Mouse (Mus musculus) 416B (cell line): ENCODE data around the gene Zfp141.

ENCODE experiments used
- DNase-seq: peaks from one replicate; pipeline ENCODE4 v3.0.0; 2011; ENCODE audit warnings: low read depth

The Zfp141 gene

DNA sequence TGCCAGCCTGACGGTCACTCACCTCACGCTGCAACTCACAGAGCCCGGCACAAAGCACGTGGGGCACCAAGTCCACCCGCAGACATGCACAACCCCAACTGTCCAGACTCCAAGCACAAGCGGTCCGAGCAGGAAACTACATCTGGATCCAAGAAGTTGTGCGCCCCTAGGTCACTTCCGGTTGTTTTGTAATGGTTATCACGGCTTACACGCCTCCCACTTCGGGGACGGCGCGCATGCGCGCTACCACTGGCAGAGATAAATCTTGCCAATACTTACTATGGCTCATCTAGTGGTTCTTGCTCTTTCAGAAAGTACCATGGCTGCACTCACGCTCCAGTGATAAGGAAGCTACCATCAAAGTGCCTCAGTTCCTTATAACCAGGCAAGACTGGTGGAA lies at the start of gene Zfp141:
Gene Zfp141 (minus strand): TSS at position 153 of the 400 bp plus-strand sequence.
- peak; percentile 95 for DNase-seq

DNA sequence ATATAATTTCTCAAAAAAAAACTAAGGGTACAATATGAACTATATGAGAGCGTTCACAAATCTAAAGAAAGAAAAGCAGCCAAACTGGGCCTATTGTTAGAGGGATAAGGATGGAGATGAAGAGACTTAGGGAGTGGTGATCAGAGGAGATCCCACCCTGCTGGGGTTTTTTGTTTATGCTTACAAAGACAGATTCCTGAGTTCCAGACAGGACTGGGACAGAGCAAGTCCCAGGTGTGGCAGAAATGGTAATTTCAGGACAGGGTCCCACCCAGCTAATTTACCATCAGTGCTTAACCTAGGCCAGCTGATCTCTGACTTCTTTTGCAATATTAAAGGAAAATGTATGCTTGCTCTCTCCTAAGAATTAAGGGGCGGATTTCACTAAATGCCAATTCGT lies 46.2 kb upstream of the Zfp141 start:
- DNase-seq: no peak

DNA sequence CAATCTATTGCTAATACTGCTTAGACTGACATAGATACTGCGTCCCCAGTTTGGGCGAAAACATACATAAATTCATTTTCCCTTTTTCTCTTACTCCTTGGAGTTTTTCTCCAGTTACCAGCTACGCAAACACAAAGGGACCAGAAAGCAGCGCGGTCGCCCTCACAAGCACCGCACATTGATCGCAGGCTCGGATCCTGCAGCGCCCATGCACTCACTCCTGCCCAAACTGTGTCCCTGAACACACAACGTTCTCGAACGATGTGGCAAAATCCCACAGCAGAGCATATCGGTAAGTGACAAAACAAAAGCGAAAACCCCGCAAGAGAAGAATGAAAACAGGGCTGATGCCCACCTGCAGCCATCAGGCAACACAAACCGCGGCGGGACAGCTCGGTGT lies 354 bp downstream of the Zfp141 start:
- DNase-seq: peak; percentile 55

DNA sequence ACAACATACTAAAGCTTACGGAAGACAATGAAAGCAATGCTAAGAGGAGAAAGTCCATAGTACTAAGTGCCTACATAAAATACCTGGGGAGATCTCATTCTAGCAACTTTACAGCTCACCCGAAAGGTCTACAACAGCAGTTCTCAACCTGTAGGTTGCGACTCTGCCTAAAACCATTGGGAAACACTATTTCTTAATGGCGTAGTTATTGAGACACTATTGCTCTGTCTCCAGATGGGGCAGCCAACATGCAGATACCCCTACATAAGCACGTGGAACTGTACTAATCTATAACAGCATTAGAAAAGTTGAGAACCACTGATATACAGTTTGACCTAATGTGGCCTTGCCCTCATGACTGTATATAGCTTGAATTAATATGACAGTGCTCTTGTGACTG lies 7.3 kb downstream of the Zfp141 start:
- DNase-seq: no peak

DNA sequence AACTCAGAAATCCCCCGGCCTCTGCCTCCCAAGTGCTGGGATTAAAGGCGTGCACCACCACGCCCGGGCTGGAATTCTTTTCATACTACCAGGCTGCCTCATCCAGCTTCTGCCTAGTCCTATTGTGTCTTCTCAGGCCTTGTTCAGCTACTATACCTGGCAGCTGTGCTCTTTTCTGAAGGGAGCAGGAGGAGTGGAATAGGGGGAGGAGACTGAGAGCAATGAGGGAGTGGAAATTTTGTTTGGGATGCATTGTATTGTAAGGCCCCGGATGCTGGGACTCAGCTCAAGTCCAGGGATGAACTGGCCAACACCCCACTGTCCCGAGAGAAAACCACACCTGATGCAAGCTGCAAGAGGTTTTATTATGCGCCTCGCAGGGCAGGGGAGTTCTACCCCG lies 8.2 kb downstream of the Zfp141 start:
- no peak for DNase-seq

DNA sequence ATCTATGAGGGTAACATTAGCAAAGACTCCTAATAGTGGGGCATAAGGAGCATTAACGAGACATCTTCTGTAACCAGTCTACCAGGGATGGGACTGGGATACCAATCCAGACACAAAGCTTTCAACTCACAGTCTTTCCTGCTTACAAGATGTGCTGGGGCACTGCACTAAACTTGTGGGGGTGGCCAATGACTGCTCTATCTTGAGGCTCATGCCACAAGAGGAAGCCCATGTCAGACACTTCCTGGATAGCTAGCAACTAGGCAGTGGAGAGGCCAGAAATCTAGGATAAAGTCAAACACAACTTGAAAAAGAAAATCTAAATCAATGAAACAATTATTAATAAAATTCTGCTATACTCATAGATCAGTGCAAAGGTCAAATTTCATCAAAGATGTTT lies 9.3 kb downstream of the Zfp141 start:
- DNase-seq: peak; percentile 49

DNA sequence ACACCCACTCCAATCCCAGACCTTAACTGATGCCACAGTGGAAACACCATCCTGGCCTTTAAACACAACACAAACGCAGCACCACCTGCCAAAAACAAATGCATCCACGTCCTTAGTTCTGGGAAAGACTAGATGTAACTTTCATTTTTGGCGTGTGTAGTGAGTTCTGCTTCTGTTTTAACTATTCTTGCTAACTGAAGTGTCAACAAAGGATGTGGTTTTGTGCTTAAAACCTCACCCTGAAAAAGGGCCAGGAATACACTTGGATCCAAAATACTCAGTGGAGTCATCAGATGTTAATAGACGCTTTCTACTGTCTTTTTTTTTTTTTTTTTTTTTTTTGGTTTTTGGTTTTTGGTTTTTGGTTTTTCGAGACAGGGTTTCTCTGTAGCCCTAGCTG lies 14.7 kb downstream of the Zfp141 start:
- peak; percentile 62 for DNase-seq

DNA sequence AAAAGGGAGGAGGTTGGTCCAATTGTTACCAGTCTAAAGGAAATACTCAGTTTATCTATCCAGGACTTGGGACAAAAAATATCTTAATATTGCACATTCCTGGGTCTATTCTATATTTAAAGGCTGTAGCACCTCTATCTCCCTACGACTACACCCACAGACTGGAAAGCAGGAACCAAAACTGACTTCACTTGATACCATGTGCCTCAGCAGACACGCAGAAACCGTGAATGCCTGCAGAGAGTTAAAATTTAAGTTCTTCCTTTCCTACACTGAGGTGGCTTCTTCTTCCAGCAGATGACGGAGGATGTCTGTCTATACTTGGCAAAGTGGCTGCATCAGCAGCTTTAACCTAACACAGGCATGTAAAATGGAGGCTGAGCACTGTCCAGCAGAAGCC lies 15.2 kb downstream of the Zfp141 start:
- no peak for DNase-seq

DNA sequence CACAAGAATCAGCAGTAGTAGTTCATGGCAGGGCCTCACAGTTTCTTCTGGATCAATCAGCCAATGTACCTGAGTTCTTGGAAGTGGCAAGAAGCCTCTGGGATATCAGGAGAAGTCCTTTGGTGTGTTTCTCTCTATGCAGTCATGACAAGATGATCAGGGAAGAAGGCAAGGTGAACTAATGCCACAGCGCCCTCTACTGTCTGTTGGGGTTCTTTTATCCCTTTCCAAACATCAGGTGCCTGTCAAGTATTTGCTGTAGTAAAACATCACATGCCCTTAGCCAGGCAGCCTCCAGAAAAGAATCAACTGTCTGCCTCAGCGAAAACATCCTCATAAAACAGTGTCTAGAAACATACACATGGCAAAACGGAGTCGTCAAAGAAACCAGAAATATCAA lies 50.9 kb downstream of the Zfp141 start:
- DNase-seq: peak; percentile 21

DNA sequence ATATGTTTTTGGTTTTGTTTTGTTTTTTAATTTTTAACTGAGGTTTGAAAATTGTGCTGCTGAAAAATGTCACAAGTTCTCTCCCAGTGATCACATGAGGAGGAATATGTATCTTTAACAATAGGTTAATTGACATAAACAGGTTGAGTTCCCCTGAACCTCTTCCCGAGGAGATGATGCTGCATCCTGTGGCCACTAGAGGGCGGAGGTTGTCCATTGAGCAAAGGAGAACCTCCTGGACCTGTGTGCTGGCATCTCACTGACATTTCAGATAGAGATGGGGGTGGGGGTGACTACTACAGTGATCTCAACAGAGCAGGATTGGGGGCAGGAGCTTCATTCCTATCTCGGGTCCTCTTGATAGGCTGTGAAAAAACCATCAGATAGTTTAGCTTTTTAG lies 54.9 kb downstream of the Zfp141 start:
- DNase-seq: peak; percentile 51

DNA sequence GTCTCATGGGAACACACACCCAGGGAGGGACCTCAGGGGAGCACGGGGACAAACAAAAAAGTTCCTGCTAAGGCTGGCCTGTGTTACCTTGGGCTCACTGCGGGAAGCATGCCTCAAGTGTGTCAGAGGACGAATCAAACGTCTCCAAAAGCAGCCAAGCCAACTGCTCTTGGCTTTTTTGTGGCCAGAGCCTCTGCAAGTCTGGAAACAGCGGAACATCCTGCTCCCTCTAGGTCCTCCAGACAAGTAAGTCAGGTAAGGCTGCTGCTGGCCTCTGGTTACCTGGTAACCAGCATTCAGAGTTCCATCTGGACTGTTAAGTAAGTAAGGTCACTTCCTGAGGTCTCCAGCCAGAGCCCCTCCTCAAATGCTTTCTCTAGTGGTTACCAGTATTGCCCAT lies 57.7 kb downstream of the Zfp141 start, which contains the start of gene 4933421I07Rik:
Gene 4933421I07Rik (minus strand): TSS at position 271 of the 400 bp plus-strand sequence.
- DNase-seq: no peak

DNA sequence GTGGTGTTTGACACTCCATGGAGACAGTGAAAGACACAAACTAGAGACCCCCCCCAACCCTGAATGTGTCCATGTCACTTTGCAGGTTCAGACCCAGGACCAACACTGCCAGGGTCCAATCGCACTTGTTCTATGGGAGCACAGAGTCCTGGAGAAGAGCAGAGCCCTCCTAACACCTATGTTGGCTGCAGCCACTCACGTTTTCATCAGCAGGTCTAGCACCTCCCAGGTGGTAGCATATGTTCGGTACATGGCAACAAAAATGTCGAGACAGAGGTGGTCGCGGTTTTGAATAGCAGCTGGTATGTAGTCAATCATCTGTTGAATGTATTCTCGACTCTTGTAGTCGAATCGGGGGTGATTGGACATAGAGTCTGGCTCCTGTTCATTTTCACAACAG lies 58.2 kb downstream of the Zfp141 start:
- DNase-seq: no peak
